Mouse (Mus musculus) liver, embryonic 15.5 days (tissue): ENCODE data around the gene C130050O18Rik. TPM values are rescaled to one million over a fixed set of nuclear protein-coding genes. Genes with fewer than 3 reads are reported as not detected.

Experiments used
- ATAC-seq: fragments of 200-750 bp; cut with Nextera tagmentation; 2 replicates; pipeline ENCODE4 v1.8.0; 2017; ENCODE audit warnings: moderate number of reproducible peaks, mild to moderate bottlenecking, moderate library complexity; ENCODE audit not compliant: insufficient read depth
- H3K27ac ChIP-seq: fragments of 300-500 bp; sonication (generic); replicated peaks from 2 replicates; pipeline ENCODE4 v1.5.1; 2015; ENCODE audit warnings: mild to moderate bottlenecking, inconsistent platforms
- H3K27me3 ChIP-seq: fragments of 300-500 bp; sonication (generic); 2 replicates; pipeline ENCODE4 v1.6.1; 2015; ENCODE audit warnings: mild to moderate bottlenecking, inconsistent platforms
- H3K36me3 ChIP-seq: fragments of 300-500 bp; sonication (generic); replicated peaks from 2 replicates; pipeline ENCODE4 v1.6.1; 2015; ENCODE audit warnings: moderate library complexity, mild to moderate bottlenecking, inconsistent platforms
- H3K4me1 ChIP-seq: fragments of 300-500 bp; sonication (generic); replicated peaks from 2 replicates; pipeline ENCODE4 v1.6.1; 2015; ENCODE audit warnings: inconsistent platforms
- H3K4me2 ChIP-seq: fragments of 300-500 bp; sonication (generic); 2 replicates; pipeline ENCODE4 v1.6.1; 2015; ENCODE audit warnings: moderate library complexity, mild to moderate bottlenecking, inconsistent platforms
- H3K4me3 ChIP-seq: fragments of 300-500 bp; sonication (generic); replicated peaks from 2 replicates; pipeline ENCODE4 v1.5.1; 2015; ENCODE audit warnings: mild to moderate bottlenecking, inconsistent platforms
- H3K9ac ChIP-seq: fragments of 300-500 bp; sonication (generic); 2 replicates; pipeline ENCODE4 v1.6.1; 2015; ENCODE audit warnings: moderate library complexity, mild to moderate bottlenecking, inconsistent platforms
- H3K9me3 ChIP-seq: fragments of 300-500 bp; sonication (generic); replicated peaks from 2 replicates; pipeline ENCODE4 v1.6.1; 2016; ENCODE audit warnings: inconsistent platforms
- WGBS: fragments of 180-500 bp; shearing (Covaris S2); methylation state at CpG from one replicate; pipeline ENCODE4 v1.1.7; 2015; ENCODE audit warnings: mixed read lengths; ENCODE audit not compliant: insufficient replicate concordance; 5-methylcytosine and 5-hydroxymethylcytosine counted together
- polyA plus RNA-seq: library from polyadenylated mRNA; unstranded; fragments of >200 nt; fragmentation: Nextera tagmentation; extraction: Ambion mirVana; gene quantifications from 2 replicates; pipeline ENCODE4 v1.2.1, GENCODE M21; 2015

The C130050O18Rik gene
- polyA plus RNA-seq, 1 experiment from 2014 or later, result 1.9 TPM

- Histone ChIP-seq H3K9me3 (no peaks in the 10 kb centered on the region), H3K27ac (no peak overlapping the region), H3K4me1 (peaks cover 8% of the 10 kb centered on the region; the same call in 1 of the 2 replicates), H3K4me2 (no peak overlapping the region), H3K4me3 (no peak overlapping the region), H3K9ac (no peak overlapping the region), H3K27me3 (no peaks in the 10 kb centered on the region), H3K36me3 (no peaks in the 10 kb centered on the region)
- no peak for ATAC-seq
- WGBS, result 73% methylated on average over 6 of the region's 6 CpGs
Measured at GRCm38 (mm10) chr5:139432333-139432732, 27.3 kb downstream of the C130050O18Rik start.

GRCm38 (mm10) chr5:139432747-139433508 is 27.8 kb downstream of the C130050O18Rik start:
- Histone ChIP-seq H3K9me3 (no peaks in the 10 kb centered on the region), H3K9ac (no peak overlapping the region), H3K4me3 (no peak overlapping the region), H3K4me2 (no peak overlapping the region), H3K27ac (no peak overlapping the region), H3K27me3 (no peaks in the 10 kb centered on the region), H3K36me3 (no peaks in the 10 kb centered on the region), H3K4me1 (peaks cover 8% of the 10 kb centered on the region; the same call in 1 of the 2 replicates)
- 64% methylated on average over 7 of the region's 7 CpGs for WGBS
- no peak for ATAC-seq

- no peaks in the 10 kb centered on the region for H3K36me3 ChIP-seq
- H3K9me3 ChIP-seq, result no peaks in the 10 kb centered on the region
- WGBS, result 52% methylated on average over 9 of the region's 9 CpGs
- H3K27ac ChIP-seq, result no peak overlapping the region
- H3K4me2 ChIP-seq, result no peak overlapping the region
- H3K9ac ChIP-seq, result no peak overlapping the region
- no peak for ATAC-seq
- H3K27me3 ChIP-seq, result no peaks in the 10 kb centered on the region
- H3K4me3 ChIP-seq, result no peak overlapping the region
- H3K4me1 ChIP-seq, result peaks cover 8% of the 10 kb centered on the region; the same call in 1 of the 2 replicates
Measured at GRCm38 (mm10) chr5:139433842-139434568, 28.9 kb downstream of the C130050O18Rik start.

- Histone ChIP-seq H3K9ac (no peak overlapping the region), H3K4me2 (no peak overlapping the region), H3K4me1 (peaks cover 8% of the 10 kb centered on the region; the same call in 1 of the 2 replicates), H3K27me3 (no peaks in the 10 kb centered on the region), H3K4me3 (no peak overlapping the region), H3K36me3 (no peaks in the 10 kb centered on the region), H3K9me3 (no peaks in the 10 kb centered on the region), H3K27ac (no peak overlapping the region)
- WGBS, result 69% methylated on average over 8 of the region's 8 CpGs
- no peak for ATAC-seq
Measured at GRCm38 (mm10) chr5:139434940-139435339, 29.9 kb downstream of the C130050O18Rik start.

DNA sequence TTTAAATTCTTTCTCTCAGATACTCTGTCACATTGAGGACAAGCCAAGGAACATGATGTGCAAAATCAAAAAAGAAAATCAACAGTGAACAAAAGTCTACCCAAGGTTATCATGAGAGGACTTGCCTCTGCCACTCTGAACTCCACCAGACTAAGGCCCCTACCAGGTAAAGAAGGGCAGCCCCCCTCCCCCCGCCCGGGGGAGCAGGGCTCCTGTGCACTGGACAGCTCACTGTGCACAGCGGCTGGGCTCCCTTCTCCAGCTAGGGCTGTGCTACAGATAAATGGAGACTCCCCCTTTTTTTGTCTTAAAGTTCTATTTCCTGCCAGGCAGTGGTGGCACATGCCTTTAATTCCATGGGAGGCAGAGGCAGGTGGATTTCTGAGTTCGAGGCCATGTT is 32.7 kb downstream of the C130050O18Rik start:
- no peaks in the 10 kb centered on the region for H3K27me3 ChIP-seq
- ATAC-seq, result no peak
- H3K4me2 ChIP-seq, result no peak overlapping the region
- WGBS, result 68% methylated on average over 4 of the region's 4 CpGs
- no peak overlapping the region for H3K4me3 ChIP-seq
- H3K9me3 ChIP-seq, result no peaks in the 10 kb centered on the region
- H3K4me1 ChIP-seq, result peaks cover 8% of the 10 kb centered on the region; the same call in 1 of the 2 replicates
- H3K9ac ChIP-seq, result no peak overlapping the region
- no peak overlapping the region for H3K27ac ChIP-seq
- no peaks in the 10 kb centered on the region for H3K36me3 ChIP-seq

- no peaks in the 10 kb centered on the region for H3K9me3 ChIP-seq
- no peak overlapping the region for H3K4me3 ChIP-seq
- no peak for ATAC-seq
- peaks cover 6% of the 10 kb centered on the region; the same call in 1 of the 2 replicates for H3K4me1 ChIP-seq
- no peak overlapping the region for H3K4me2 ChIP-seq
- H3K27me3 ChIP-seq, result no peaks in the 10 kb centered on the region
- H3K9ac ChIP-seq, result no peak overlapping the region
- 84% methylated on average over 12 of the region's 12 CpGs for WGBS
- H3K27ac ChIP-seq, result no peak overlapping the region
- H3K36me3 ChIP-seq, result no peaks in the 10 kb centered on the region
Measured at GRCm38 (mm10) chr5:139438440-139438839, 33.4 kb downstream of the C130050O18Rik start.

DNA sequence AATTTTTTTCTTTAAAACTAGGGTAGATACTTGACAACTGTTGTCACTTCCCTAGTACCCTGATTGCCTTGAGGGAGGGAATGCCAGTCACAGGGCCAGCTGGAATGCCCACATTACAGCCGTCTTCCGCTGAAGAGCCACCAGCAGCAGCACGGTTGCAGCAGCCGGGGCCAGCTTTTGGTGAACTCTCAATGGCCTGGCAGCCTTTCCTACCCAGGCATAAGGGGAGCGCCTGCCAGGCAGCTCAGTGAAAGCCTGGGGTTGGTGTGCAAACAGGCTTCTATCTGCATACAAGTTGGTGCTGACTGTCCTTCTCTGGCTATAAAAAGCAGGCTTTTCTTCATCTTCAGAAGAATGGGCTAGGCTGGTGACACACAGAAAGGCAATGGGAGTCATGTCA is 35.4 kb downstream of the C130050O18Rik start:
- WGBS, result 85% methylated on average over 5 of the region's 5 CpGs
- ATAC-seq, result no peak
- Histone ChIP-seq H3K4me1 (no peaks in the 10 kb centered on the region), H3K27me3 (no peaks in the 10 kb centered on the region), H3K27ac (no peak overlapping the region), H3K4me2 (no peak overlapping the region), H3K9ac (no peak overlapping the region), H3K4me3 (no peak overlapping the region), H3K9me3 (no peaks in the 10 kb centered on the region), H3K36me3 (no peaks in the 10 kb centered on the region)

DNA sequence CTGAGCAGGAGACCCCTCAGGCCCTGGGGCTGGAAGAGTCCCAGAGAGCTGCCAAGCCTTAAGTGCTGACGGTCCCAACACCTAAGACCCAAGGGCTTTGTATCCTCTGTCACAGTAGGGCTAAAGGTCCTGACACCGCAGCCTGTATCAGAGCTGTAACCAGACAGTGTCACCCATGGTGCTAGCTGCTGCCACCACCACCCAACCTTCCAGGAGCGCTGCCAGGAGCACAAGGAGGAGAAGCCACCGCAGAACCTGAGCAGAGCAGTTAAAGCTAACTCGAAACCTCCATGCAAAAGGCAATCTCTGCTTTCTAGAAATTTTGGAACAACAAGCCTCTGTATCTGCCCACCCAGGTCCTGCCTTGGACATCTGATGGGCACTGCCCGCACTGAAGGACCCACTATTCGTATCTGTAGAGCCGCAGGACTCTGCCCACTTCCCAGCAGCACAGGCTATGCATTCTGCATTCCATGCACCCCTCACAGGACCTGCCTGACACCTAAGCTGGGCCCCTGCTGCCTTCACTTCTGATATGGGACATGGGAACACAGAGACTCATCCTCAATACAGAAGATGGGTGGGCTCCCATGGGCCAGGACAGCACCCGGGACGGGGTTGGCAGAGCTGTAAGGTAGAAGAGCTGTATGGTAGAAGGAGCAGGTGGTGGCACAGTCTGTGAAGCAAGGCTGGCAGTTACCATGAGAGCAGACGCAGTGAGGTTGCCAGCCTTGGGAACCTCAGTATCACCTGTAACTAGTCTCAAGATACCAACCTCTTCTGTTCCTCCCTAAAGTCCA is 36.0 kb downstream of the C130050O18Rik start:
- no peaks in the 10 kb centered on the region for H3K36me3 ChIP-seq
- 83% methylated on average over 11 of the region's 11 CpGs for WGBS
- no peak for ATAC-seq
- H3K4me2 ChIP-seq, result no peak overlapping the region
- H3K9ac ChIP-seq, result no peak overlapping the region
- H3K27ac ChIP-seq, result no peak overlapping the region
- no peaks in the 10 kb centered on the region for H3K27me3 ChIP-seq
- no peaks in the 10 kb centered on the region for H3K4me1 ChIP-seq
- no peak overlapping the region for H3K4me3 ChIP-seq
- no peaks in the 10 kb centered on the region for H3K9me3 ChIP-seq

DNA sequence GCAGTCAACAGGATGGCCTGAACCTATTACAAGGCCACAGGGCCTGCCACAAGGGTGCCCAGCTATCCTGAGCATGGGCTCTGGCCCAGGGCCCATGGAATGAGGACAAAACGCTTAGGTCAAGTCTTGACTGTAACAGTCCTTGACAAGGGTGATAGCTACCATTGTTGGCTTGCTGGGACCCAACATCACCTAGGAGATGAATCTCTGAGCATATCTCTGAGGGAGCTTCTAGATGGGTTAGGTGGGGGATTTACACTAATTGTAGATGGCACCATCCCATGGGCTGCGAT is 36.6 kb downstream of the C130050O18Rik start:
- H3K4me1 ChIP-seq, result no peaks in the 10 kb centered on the region
- 72% methylated on average over 2 of the region's 2 CpGs for WGBS
- H3K9ac ChIP-seq, result no peak overlapping the region
- H3K36me3 ChIP-seq, result no peaks in the 10 kb centered on the region
- H3K4me3 ChIP-seq, result no peak overlapping the region
- no peaks in the 10 kb centered on the region for H3K27me3 ChIP-seq
- no peaks in the 10 kb centered on the region for H3K9me3 ChIP-seq
- ATAC-seq, result no peak
- no peak overlapping the region for H3K4me2 ChIP-seq
- H3K27ac ChIP-seq, result no peak overlapping the region

GRCm38 (mm10) chr5:139442428-139442827 is 37.3 kb downstream of the C130050O18Rik start:
- H3K9ac ChIP-seq, result no peak overlapping the region
- H3K4me3 ChIP-seq, result no peak overlapping the region
- 76% methylated on average over 12 of the region's 12 CpGs for WGBS
- H3K27ac ChIP-seq, result no peak overlapping the region
- no peaks in the 10 kb centered on the region for H3K9me3 ChIP-seq
- no peaks in the 10 kb centered on the region for H3K4me1 ChIP-seq
- no peak for ATAC-seq
- no peaks in the 10 kb centered on the region for H3K36me3 ChIP-seq
- no peak overlapping the region for H3K4me2 ChIP-seq
- H3K27me3 ChIP-seq, result no peaks in the 10 kb centered on the region

GRCm38 (mm10) chr5:139442962-139443361 is 37.9 kb downstream of the C130050O18Rik start:
- Histone ChIP-seq H3K27ac (no peak overlapping the region), H3K9me3 (no peaks in the 10 kb centered on the region), H3K4me3 (no peak overlapping the region), H3K36me3 (no peaks in the 10 kb centered on the region), H3K4me1 (no peaks in the 10 kb centered on the region), H3K9ac (no peak overlapping the region), H3K4me2 (no peak overlapping the region), H3K27me3 (no peaks in the 10 kb centered on the region)
- 60% methylated on average over 4 of the region's 4 CpGs for WGBS
- no peak for ATAC-seq
